Mouse (Mus musculus): ENCODE results near the gene Irf2. TPM values are rescaled to one million over a fixed set of nuclear protein-coding genes. Genes with fewer than 3 reads are reported as not detected.

Gene Irf2
- polyA plus RNA-seq, 1 experiment from 2014 or later = 9.1 TPM

- Histone ChIP-seq H3K36me3 (peaks cover 9% of the 10 kb centered on the region), H3K9me3 (peaks cover 11% of the 10 kb centered on the region), H3K27me3 (ENCODE audit: insufficient read depth, poor library complexity, severe bottlenecking) (peaks cover 5% of the 10 kb centered on the region; the same call in 1 of the 2 replicates), H3K4me3 (no peak overlapping the region), H3K27ac (no peak overlapping the region), H3K4me1 (replicated peaks) (peaks cover 15% of the 10 kb centered on the region)
- no peak for DNase-seq (ENCODE audit: low spot score)
- whole genome bisulfite sequencing = 80% methylated on average over 11 of the region's 11 CpGs
These were observed 4.0 kb upstream of the Irf2 start for GRCm38 (mm10) chr8:46735505-46735904.

DNA sequence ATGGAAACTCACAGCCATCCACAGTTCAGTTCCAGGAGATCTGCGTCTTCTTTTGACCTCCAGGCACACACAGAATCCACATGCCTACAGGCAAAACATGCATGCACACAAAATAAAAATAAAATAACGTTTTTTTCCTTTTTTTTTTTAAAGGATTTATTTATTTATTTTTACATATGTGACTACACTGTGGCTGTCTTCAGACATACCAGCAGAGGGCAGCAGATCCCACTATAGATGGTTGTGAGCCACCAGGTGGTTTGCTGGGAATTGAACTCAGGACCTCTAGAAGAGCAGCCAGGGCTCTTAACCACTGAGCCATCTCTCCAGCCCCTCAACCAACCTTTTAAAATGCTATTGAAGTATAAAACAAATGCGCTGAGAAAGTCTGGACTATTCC is 3.3 kb upstream of the Irf2 start:
- H3K27ac ChIP-seq = no peak overlapping the region
- peaks cover 17% of the 10 kb centered on the region for H3K4me1 ChIP-seq (replicated peaks)
- no peak for DNase-seq (ENCODE audit: low spot score)
- peaks cover 9% of the 10 kb centered on the region for H3K36me3 ChIP-seq
- 77% methylated on average over 3 of the region's 3 CpGs for WGBS
- peaks cover 5% of the 10 kb centered on the region; the same call in 1 of the 2 replicates for H3K27me3 ChIP-seq (ENCODE audit: insufficient read depth, poor library complexity, severe bottlenecking)
- peaks cover 11% of the 10 kb centered on the region for H3K9me3 ChIP-seq
- H3K4me3 ChIP-seq = no peak overlapping the region

- Histone ChIP-seq H3K4me3 (no peak overlapping the region), H3K4me1 (replicated peaks) (peaks cover 29% of the 10 kb centered on the region), H3K27me3 (ENCODE audit: insufficient read depth, poor library complexity, severe bottlenecking) (peaks cover 5% of the 10 kb centered on the region; the same call in 1 of the 2 replicates), H3K9me3 (peaks cover 11% of the 10 kb centered on the region), H3K36me3 (peaks cover 9% of the 10 kb centered on the region), H3K27ac (no peak overlapping the region)
- WGBS = 89% methylated on average over 10 of the region's 10 CpGs
- no peak for DNase-seq (ENCODE audit: low spot score)
These were observed 2.1 kb upstream of the Irf2 start for GRCm38 (mm10) chr8:46737421-46737820.

- H3K27me3 ChIP-seq (ENCODE audit: insufficient read depth, poor library complexity, severe bottlenecking) = peaks cover 5% of the 10 kb centered on the region; the same call in 1 of the 2 replicates
- H3K4me1 ChIP-seq (replicated peaks) = peaks cover 31% of the 10 kb centered on the region
- H3K9me3 ChIP-seq = peaks cover 11% of the 10 kb centered on the region
- DNase-seq (ENCODE audit: low spot score) = no peak
- H3K4me3 ChIP-seq = peak overlapping the region; percentile 81; the same call in 1 of the 2 replicates
- WGBS = 79% methylated on average over 3 of the region's 3 CpGs
- peaks cover 9% of the 10 kb centered on the region for H3K36me3 ChIP-seq
- H3K27ac ChIP-seq = no peak overlapping the region
These were observed 1.6 kb upstream of the Irf2 start for GRCm38 (mm10) chr8:46737907-46738306.

DNA sequence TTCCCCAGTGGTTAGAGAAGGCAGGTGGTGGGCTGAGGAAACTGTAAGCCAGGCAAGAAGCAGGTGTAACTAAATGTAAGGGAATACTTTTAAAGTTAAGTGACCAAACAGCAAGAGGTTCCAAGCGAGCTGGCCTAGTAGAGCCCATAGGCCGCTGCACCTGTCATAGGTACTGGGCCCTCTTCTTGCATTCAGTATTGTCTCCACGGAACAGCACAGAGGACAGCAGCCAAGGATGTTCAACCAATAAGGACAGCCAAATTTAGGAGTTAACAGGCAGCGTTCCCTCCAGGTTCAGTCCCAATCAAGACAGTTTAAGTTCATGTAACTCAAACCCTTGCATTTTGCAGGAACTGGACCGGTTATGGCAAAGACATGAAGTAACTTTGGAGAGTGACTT is 931 bp upstream of the Irf2 start:
- DNase-seq (ENCODE audit: low spot score) = no peak
- peaks cover 31% of the 10 kb centered on the region for H3K4me1 ChIP-seq (replicated peaks)
- peaks cover 11% of the 10 kb centered on the region for H3K9me3 ChIP-seq
- peaks cover 5% of the 10 kb centered on the region; the same call in 1 of the 2 replicates for H3K27me3 ChIP-seq (ENCODE audit: insufficient read depth, poor library complexity, severe bottlenecking)
- peaks cover 9% of the 10 kb centered on the region for H3K36me3 ChIP-seq
- WGBS = 23% methylated on average over 5 of the region's 5 CpGs
- H3K4me3 ChIP-seq = peak overlapping the region; percentile 81
- peak overlapping the region; percentile 97 for H3K27ac ChIP-seq

DNA sequence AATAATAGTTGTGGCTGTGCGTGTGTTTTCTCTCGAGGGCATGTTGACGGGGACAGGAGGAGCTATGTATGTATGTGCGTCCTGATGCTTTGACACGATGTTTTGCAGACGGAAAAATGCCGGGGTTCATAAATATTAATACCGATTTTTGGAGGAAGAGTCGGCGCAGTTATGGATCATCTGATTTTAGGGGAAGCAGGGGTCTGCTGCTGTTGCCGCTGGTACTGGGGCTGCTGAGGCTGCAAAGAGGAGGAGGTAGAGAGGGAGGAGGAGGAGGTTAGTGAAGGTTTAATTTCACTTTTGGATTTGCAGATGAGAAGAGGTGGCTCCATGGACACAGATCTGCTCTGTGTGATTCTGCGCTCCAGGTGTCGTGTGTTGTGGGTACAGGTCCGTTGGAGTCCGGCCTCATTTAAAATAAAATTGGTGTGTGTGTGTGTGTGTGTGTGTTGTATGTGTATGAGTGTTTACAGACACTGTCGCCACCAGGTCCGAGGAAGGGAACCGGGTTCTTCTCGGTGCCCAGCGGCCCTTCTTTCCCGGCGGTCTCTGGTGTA is 502 bp downstream of the Irf2 start:
- under 1% methylated on average over 21 of the region's 22 CpGs for WGBS
- Histone ChIP-seq H3K4me1 (replicated peaks) (peaks cover 31% of the 10 kb centered on the region), H3K27ac (peak overlapping the region; percentile 97), H3K4me3 (peak overlapping the region; percentile 81), H3K9me3 (peaks cover 11% of the 10 kb centered on the region), H3K27me3 (ENCODE audit: insufficient read depth, poor library complexity, severe bottlenecking) (peaks cover 5% of the 10 kb centered on the region; the same call in 1 of the 2 replicates), H3K36me3 (peaks cover 9% of the 10 kb centered on the region)
- DNase-seq (ENCODE audit: low spot score) = peak; percentile 50

GRCm38 (mm10) chr8:46740513-46741280 is 1.2 kb downstream of the Irf2 start:
- Histone ChIP-seq H3K36me3 (peaks cover 9% of the 10 kb centered on the region), H3K27me3 (ENCODE audit: insufficient read depth, poor library complexity, severe bottlenecking) (peaks cover 5% of the 10 kb centered on the region; the same call in 1 of the 2 replicates), H3K4me1 (replicated peaks) (peaks cover 31% of the 10 kb centered on the region), H3K4me3 (peak overlapping the region; percentile 81), H3K27ac (peak overlapping the region; percentile 97), H3K9me3 (peaks cover 11% of the 10 kb centered on the region)
- DNase-seq (ENCODE audit: low spot score) = peak; percentile 74
- WGBS = under 1% methylated on average over 94 of the region's 97 CpGs

GRCm38 (mm10) chr8:46741281-46741791 is 1.8 kb downstream of the Irf2 start:
- DNase-seq (ENCODE audit: low spot score) = peak; percentile 67
- under 1% methylated on average over 28 of the region's 28 CpGs for WGBS

DNA sequence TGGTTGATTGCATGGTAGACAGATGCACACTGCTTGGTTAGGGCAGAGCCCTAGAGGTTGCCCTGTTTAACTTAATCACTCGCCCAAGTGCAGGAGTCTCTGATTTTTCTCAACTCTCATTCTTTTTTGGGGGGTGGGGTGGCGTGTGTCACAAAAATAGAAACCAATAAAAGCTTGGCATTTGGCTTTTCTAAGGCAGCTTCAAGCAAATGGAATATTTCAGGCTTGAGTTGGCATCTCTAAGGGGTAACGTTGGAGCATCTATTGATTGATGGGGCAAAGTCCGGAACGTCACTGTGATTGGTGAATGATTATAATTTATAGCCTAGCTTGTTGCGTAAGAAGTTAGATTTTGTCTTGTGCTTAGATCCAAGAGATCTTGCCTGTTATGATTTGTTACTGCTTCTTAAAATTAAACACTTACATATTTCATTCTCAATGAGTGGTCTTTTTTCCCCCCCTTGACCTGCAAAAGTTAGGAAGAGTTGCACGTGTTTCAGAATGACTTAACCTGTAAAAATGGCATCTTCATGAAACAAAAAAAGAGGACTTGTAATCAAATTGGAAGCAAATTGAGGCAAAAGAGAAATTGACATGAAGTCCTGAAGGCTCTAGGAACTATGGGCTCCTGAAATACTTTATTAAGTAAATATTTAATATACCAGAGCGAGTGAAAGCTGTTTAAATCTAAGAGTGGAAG is 2.6 kb downstream of the Irf2 start:
- Histone ChIP-seq H3K27ac (peak overlapping the region; percentile 97; the same call in 1 of the 2 replicates), H3K4me3 (peak overlapping the region; percentile 81), H3K27me3 (ENCODE audit: insufficient read depth, poor library complexity, severe bottlenecking) (peaks cover 5% of the 10 kb centered on the region; the same call in 1 of the 2 replicates), H3K36me3 (0 out of 2 replicates have a peak, but pooled peaks cover under 1% of the 10 kb centered on the region), H3K4me1 (replicated peaks) (peaks cover 34% of the 10 kb centered on the region), H3K9me3 (0 out of 2 replicates have a peak, but pooled peaks cover 3% of the 10 kb centered on the region)
- no peak for DNase-seq (ENCODE audit: low spot score)
- WGBS = 66% methylated on average over 8 of the region's 8 CpGs

More at GRCm38 (mm10) chr8:46741281-46741791, 1.8 kb downstream of the Irf2 start:
- Histone ChIP-seq H3K9me3 (peaks cover 11% of the 10 kb centered on the region), H3K36me3 (peaks cover 8% of the 10 kb centered on the region), H3K27ac (peak overlapping the region; percentile 97), H3K4me1 (replicated peaks) (peaks cover 34% of the 10 kb centered on the region), H3K4me3 (peak overlapping the region; percentile 81), H3K27me3 (ENCODE audit: insufficient read depth, poor library complexity, severe bottlenecking) (peaks cover 5% of the 10 kb centered on the region; the same call in 1 of the 2 replicates)

DNA sequence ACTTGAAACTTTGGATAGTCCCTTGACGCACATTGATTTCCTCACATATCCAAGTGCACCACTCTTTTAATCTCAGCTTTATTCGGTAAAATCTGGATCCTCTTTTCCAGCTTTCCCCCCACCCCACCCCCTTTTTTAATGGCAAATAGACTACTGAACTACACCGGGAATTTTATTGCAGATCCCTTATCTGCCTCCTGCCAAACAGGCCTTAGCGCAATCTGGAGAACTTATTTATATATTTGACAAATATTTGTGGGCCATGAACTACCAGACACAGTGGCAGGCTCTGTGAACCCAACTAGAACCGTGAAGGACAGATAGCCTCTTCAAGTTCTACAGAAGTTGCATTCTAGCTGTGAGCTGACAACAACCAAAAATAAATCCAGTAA is 3.2 kb downstream of the Irf2 start:
- 85% methylated on average over 5 of the region's 5 CpGs for WGBS
- peaks cover 34% of the 10 kb centered on the region for H3K4me1 ChIP-seq (replicated peaks)
- H3K27me3 ChIP-seq (ENCODE audit: insufficient read depth, poor library complexity, severe bottlenecking) = peaks cover 5% of the 10 kb centered on the region; the same call in 1 of the 2 replicates
- H3K36me3 ChIP-seq = no peaks in the 10 kb centered on the region
- DNase-seq (ENCODE audit: low spot score) = no peak
- no peak overlapping the region for H3K4me3 ChIP-seq
- no peaks in the 10 kb centered on the region for H3K9me3 ChIP-seq
- no peak overlapping the region for H3K27ac ChIP-seq

DNA sequence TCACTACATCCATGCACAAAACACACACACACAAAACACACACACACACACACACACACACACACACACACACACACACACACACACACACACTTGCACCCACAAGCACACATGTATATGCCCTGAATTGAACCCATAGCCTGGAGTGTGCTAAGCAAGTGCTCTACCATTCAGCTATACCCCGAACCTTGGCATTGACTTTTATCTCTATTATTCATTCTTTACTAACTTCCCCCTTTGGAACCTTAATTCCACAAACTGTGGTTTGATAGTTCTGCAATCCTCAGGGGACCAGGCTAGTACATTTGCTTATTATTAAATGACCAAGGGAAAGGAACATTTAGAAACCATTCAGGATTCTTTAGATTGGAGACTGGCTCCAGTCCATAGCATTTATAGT is 5.9 kb downstream of the Irf2 start:
- no peaks in the 10 kb centered on the region for H3K27me3 ChIP-seq (ENCODE audit: insufficient read depth, poor library complexity, severe bottlenecking)
- H3K36me3 ChIP-seq = no peaks in the 10 kb centered on the region
- no peak overlapping the region for H3K27ac ChIP-seq
- DNase-seq (ENCODE audit: low spot score) = no peak
- H3K9me3 ChIP-seq = no peaks in the 10 kb centered on the region
- no peak overlapping the region for H3K4me3 ChIP-seq
- peaks cover 25% of the 10 kb centered on the region for H3K4me1 ChIP-seq (replicated peaks)
- WGBS = 95% methylated on average over 1 of the region's 1 CpGs

DNA sequence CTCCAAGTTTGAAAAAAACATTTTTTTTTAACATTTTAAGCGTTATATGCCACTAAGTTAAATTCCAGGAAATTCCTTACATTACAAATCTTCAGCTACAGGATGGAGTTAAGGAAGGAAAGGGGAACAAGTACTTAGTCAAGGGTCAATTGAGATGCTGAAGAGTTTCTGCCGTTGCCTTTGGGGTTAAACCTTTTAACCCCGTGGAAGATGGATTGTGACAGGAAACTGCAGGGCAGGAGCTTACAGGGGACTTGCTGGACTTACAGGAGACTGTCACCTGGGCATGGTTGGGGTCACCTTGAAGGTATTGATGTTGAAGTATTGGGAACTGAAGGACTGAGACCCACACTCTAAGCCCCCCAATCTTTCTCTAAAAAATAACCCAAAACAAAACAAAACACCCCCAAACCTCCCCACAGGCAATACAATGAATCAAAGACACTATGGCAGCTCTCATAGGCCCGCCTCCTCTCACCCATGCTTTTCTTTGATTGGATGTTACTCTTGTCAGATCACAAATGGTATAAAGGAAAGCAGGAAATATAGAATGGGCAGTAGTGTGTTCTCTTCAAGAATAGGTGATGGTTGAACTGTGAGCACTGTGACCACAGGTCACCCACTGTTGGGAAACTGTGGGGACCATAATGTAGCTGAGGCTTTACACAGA is 7.9 kb downstream of the Irf2 start:
- no peaks in the 10 kb centered on the region for H3K9me3 ChIP-seq
- no peak overlapping the region for H3K4me3 ChIP-seq
- peaks cover 18% of the 10 kb centered on the region for H3K4me1 ChIP-seq (replicated peaks)
- H3K36me3 ChIP-seq = no peaks in the 10 kb centered on the region
- no peak for DNase-seq (ENCODE audit: low spot score)
- 54% methylated on average over 4 of the region's 4 CpGs for WGBS
- no peak overlapping the region for H3K27ac ChIP-seq
- no peaks in the 10 kb centered on the region for H3K27me3 ChIP-seq (ENCODE audit: insufficient read depth, poor library complexity, severe bottlenecking)
